Mouse (Mus musculus) right cerebral cortex, postnatal 14 days (tissue): ENCODE results near the gene Ttc16.

Experiments used
- DNase-seq: peaks from one replicate; pipeline ENCODE4 v3.0.0; 2022

Ttc16 gene

GRCm38 (mm10) chr2:32775359-32776074 lies at the start of gene Ttc16, which contains the start of gene Ptrh1:
Gene Ttc16 (minus strand): TSS chr2:32775633.
Gene Ptrh1 (plus strand): TSS chr2:32775786.
- DNase-seq = peak; percentile 95

- no peak for DNase-seq
These were observed 49.3 kb upstream of the Ttc16 start for GRCm38 (mm10) chr2:32824778-32825177.

- DNase-seq = no peak
These were observed 48.7 kb upstream of the Ttc16 start for GRCm38 (mm10) chr2:32824181-32824580.

GRCm38 (mm10) chr2:32823579-32824154 lies 48.2 kb upstream of the Ttc16 start:
- no peak for DNase-seq

GRCm38 (mm10) chr2:32823153-32823552 lies 47.7 kb upstream of the Ttc16 start:
- no peak for DNase-seq

GRCm38 (mm10) chr2:32822643-32823042 lies 47.2 kb upstream of the Ttc16 start:
- no peak for DNase-seq

GRCm38 (mm10) chr2:32821041-32821802 lies 45.8 kb upstream of the Ttc16 start:
- DNase-seq = no peak

- no peak for DNase-seq
These were observed 42.8 kb upstream of the Ttc16 start for GRCm38 (mm10) chr2:32818208-32818607.

GRCm38 (mm10) chr2:32817589-32817988 lies 42.2 kb upstream of the Ttc16 start:
- DNase-seq = no peak

- peak; percentile 31 for DNase-seq
These were observed 41.6 kb upstream of the Ttc16 start for GRCm38 (mm10) chr2:32816946-32817581.

- no peak for DNase-seq
These were observed 41.1 kb upstream of the Ttc16 start for GRCm38 (mm10) chr2:32816497-32816896.

- DNase-seq = no peak
These were observed 36.5 kb upstream of the Ttc16 start for GRCm38 (mm10) chr2:32811959-32812358.

GRCm38 (mm10) chr2:32808816-32809566 lies 33.6 kb upstream of the Ttc16 start:
- no peak for DNase-seq

GRCm38 (mm10) chr2:32798251-32798962 lies 23.0 kb upstream of the Ttc16 start:
- DNase-seq = no peak

- DNase-seq = no peak
These were observed 20.4 kb upstream of the Ttc16 start for GRCm38 (mm10) chr2:32795748-32796418.

GRCm38 (mm10) chr2:32791297-32791696 lies 15.9 kb upstream of the Ttc16 start:
- no peak for DNase-seq

GRCm38 (mm10) chr2:32788581-32788980 lies 13.1 kb upstream of the Ttc16 start:
- no peak for DNase-seq

- no peak for DNase-seq
These were observed 11.7 kb upstream of the Ttc16 start for GRCm38 (mm10) chr2:32787176-32787575.

GRCm38 (mm10) chr2:32784048-32784681 lies 8.7 kb upstream of the Ttc16 start, which contains the start of gene Cfap157:
Gene Cfap157 (minus strand): TSS chr2:32784428.
- no peak for DNase-seq

- DNase-seq = no peak
These were observed 6.3 kb upstream of the Ttc16 start for GRCm38 (mm10) chr2:32781710-32782109.

- DNase-seq = no peak
These were observed 4.3 kb upstream of the Ttc16 start for GRCm38 (mm10) chr2:32779714-32780113.
